Mouse (Mus musculus): ENCODE results near the gene Ogfrl1.
A peak's percentile ranks its signal among the peaks of the same experiment; 100 is the strongest.

Gene Ogfrl1

DNA sequence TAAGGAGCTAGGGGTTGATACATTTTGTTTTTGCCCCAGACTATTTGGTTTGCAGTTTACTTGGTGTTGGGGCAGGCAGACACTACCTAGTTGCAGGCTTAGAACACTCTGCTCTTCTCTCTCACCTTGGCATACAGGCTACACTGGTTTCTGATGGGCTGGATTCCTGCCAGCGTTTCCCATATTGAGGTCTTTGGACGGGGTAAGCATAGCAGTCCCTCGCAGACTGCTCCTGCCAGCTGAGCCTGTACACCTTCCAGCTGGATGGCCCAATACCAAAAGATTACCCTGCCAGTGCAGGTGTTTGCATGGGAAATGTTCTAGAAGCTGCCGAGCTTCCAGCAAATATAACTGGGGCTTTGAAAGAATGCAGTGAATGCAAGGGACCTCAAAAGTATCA is 45.8 kb downstream of the Ogfrl1 start:
- DNase-seq (ENCODE audit: low spot score in 2 of 2), result no peak

DNA sequence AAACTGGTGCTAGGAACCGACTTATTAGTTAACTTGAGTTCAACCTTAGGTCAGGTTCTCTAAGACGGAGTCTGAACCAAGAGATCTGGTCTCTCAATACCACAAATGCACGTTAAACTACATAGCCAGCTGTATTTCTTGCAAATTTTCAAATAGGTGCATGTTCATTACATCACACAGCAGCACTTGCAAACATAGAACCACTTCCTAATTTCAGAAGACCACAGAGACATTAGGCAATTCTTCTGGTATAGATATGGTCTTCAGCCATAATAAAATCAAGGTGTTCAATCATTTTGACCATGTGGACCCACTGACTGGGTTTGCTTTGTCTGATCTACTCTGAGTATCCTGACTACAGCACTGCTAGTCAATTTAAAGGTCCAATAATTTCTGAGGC is 51.9 kb downstream of the Ogfrl1 start:
- no peak for DNase-seq (ENCODE audit: low spot score in 2 of 2)

DNA sequence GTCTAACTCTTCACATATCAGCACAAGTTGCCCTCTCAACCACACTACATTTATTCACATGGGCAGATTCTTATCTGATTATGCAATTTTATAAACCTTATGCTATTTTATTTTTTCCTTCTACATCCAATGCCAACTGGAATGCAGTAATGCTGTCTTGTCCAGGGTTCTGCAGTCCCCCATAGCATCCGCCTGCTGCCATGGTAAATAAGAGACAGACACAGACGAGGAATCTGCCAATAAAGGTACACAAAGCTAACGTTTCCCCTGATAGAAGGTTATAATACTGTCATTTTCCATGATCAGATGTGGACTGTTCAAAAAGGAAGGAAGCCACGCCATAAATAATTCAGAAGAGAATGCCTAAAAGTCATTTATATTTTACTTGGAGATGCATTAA is 54.7 kb downstream of the Ogfrl1 start:
- DNase-seq (ENCODE audit: low spot score in 2 of 2), result no peak

DNA sequence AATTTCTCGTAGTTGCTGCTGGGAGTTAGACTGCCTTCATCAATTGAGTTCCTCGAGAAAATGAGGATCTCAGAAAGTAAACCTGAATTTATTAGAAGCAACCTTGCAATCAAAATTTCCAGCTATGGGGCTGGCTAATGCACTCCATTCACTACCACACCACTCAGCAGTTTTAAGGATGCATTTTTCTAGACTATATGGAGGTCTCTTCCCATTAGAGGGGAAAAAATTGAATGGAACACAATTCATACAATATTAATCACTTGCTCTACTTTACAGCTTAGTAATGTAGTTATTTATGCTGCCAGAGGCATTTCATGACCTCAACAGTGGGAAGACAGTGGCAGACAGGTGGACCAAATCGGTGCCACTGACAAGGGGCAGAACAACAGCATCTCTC is 55.3 kb downstream of the Ogfrl1 start:
- no peak for DNase-seq (ENCODE audit: low spot score in 2 of 2)

DNA sequence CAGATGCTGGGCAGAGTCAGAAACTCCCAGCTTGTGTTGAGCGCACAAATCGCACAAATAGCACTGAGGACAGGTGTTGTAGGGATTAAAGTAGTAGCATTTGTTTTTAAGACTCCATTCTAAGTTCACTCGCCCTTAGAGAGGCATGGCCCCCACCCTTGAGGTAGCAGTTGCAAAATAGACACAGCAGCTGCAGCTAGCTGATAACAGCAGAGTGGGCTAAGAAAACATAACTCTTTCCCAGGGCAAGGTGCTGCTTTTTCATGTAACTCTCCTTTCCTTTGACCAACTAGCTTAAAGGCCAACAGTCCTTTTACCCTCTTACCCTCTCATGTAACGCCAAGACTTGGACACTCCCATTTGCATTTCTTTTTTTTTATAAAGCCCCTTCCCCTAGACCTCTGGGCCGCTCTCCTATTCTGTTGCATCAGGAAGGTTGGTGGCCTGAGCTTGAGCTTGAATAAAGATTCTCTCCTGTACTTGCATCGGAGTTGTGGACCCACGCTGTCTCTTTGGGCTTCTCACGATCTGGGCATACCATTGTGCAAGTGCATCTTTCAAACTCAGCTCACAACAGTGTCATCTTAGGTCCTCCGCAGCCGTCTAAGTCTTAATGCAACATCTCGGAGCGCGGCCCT is 61.7 kb downstream of the Ogfrl1 start:
- DNase-seq (ENCODE audit: low spot score in 2 of 2), result peak; percentile 26 to 67

DNA sequence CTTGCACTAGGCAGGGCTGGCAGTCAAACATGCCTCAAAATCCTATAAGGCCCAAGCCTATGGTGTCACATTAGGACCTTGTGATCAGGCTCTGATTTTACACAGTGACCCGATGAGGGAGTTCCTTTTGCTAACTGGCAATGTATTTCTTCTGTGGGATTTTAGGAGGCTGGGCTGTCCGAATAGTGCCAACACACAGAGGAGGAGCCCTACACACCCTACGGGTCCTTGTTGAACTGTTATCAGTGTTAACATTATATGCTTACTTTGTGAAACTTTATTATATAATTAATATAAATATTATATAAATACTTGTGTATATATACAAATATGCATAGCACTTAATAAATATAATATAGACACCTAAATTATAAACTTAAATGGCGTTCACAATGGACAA is 62.5 kb downstream of the Ogfrl1 start:
- no peak for DNase-seq (ENCODE audit: low spot score in 2 of 2)

DNA sequence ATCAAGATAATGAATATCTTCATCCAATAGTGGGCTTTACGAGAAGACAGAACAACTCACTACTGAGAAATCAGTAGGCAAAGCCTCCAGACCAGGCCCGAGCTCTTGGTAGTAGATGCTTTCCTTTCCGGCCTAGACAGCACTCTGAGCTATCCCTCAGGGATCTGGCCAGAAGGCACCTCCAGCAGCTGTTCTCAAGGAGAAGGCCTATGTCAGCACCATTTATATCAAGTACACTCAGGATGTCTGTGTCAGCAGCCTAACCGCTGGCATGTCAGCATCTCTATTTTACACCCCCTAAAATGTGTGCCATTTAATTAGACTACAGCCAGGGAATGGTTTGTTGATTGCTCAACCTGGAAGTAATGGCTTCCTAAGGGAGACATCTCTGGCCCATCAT is 65.4 kb downstream of the Ogfrl1 start:
- DNase-seq (ENCODE audit: low spot score in 2 of 2), result no peak

DNA sequence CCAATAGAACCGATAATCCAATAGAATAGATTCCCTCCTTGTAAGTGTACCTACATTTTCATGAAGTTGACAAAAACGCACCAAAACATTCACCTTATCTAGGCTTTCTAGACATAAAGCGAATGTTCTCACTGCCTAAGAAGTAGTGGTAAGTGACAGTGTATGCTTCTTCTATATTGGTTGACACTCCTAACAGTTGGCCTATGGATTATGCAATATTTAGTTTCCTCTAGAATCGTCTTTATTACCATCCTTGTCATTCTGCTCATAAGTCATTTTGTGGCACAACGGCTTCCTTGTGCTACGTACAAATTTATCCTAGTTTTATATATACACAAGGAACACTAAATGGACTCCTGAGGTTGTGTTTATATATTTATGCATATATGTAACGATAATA is 72.4 kb downstream of the Ogfrl1 start:
- DNase-seq (ENCODE audit: low spot score in 2 of 2), result no peak

DNA sequence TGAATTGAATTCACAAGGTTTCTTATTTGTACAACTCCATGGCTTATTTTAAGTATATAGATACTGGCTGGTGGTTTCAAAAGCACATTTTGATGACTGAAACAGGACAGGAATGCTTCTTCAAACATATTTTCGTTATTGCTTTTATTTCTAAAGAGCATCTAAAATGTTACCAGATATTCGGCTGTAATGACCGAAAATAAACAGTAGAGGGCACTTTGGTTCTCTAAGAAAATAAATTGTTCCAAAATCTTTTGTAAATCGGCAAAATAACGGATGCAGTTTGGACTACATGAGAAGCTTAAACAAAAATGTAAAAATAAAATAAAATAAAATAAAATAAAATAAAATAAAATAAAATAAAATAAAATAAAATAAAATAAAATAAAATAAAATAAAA is 73.3 kb downstream of the Ogfrl1 start:
- no peak for DNase-seq (ENCODE audit: low spot score in 2 of 2)

DNA sequence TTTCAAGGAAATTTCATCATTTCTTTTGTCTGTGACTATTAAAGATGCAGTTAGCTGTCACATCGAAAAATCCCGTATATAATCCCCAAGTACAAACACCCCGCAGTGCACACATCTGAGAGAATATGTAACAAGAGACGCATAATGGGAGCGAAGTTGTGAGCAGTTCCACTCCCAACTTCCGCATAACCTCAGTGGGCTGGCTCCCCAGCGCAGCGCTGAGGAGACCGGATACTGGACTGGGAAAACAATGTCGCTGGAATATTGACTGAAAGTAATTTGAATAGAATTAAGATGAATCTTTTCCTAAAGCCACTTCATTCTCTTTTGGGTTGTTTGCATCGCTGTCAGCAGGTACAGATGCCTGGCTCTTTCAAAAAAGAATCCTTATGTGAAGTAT is 74.3 kb downstream of the Ogfrl1 start:
- no peak for DNase-seq (ENCODE audit: low spot score in 2 of 2)

DNA sequence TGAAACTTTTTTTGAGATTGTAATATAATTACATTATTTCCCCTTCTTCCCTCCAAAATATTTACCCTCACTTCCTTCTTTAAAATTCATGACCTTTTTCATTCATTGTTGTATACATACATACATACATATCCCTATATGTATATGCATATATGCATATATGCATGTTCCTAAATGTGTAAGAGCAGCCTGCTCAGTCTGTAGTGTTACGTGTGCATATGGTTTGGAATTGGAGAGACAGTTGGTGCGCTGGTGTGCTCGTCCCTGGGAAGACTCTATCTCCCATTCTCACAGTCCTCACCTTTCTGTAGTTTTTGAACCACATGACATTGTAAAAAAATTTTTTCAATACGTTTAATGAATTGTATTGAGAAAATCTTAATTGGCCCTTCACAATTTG is 75.4 kb downstream of the Ogfrl1 start:
- DNase-seq (ENCODE audit: low spot score in 2 of 2), result no peak

DNA sequence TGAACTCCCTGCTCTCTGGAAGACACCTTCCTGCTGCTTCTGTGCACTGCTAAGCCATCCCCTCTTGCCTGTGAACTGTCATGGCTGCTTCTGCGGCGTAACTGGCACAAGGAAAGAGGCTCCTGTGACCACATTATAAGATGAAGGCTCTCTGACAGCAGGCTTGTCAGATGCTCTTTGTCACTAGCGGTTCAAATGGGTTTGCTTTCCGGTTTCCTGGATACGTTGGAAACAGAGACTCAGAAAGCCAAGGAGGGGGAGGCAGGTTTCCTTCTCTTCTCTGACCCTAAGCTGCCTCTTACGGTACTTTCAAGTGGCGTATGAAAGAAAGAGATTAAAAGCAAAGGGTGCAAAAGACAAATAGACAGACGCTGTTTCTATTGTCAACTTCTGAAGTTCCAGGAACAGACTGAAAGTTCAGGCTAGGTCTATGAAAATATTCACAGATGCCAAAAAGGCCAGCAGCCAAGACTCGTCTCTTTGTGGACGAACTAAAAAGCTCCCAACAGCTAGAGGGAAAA is 76.2 kb downstream of the Ogfrl1 start:
- no peak for DNase-seq (ENCODE audit: low spot score in 2 of 2)

DNA sequence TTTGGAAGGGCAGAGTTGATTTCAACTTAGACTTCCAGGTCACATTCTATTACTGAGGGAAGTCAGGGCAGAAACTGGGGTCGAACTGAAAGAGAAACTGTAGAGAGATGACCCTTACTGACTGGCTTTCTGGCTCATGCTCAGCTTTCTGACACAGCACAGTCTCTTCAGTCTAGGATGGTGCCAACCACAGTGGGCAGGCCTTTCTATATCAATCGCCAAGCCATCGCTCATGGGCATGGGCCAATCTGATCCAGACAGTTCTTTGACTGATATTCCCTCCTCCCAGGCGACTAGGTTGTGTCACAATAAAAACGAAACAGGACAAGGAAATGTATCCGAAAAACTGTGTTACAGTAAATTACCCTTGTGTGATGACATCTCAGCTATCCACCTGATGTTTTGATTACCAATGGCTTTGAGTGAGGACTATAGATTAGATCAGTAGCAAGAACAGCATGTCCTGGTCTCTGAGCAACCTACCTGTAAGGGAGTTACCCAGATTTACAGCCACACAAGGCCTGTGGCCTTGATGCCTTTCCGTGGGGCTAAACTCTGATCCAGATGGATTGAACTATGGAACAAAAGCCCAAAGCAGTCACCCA is 76.9 kb downstream of the Ogfrl1 start:
- DNase-seq (ENCODE audit: low spot score in 2 of 2), result no peak
